Mouse (Mus musculus) kidney, adult 2 months (tissue): ENCODE measurements around the gene Olfr1284.

ENCODE experiments used
- CTCF ChIP-seq: fragments of 200-500 bp; conservative IDR thresholded peaks from 2 replicates; pipeline ENCODE4 v1.5.1; 2011; ENCODE audit warnings: low read depth, mild to moderate bottlenecking, control low read depth, low read length, moderate library complexity, mixed read lengths; ENCODE audit not compliant: insufficient read depth, insufficient read length
- POLR2A ChIP-seq: fragments of 200-500 bp; IDR thresholded peaks from one replicate; pipeline ENCODE4 v1.6.1; 2011; ENCODE audit warnings: low read depth, low read length, control low read depth

- no peak for TF ChIP-seq CTCF
- TF ChIP-seq POLR2A = no peak
Observed at GRCm38 (mm10) chr2:111422931-111423330, 47.6 kb downstream of the Olfr1284 start, which contains the start of gene Olfr1286.
